Mouse (Mus musculus): ENCODE measurements around the gene Plpp3.

DNA sequence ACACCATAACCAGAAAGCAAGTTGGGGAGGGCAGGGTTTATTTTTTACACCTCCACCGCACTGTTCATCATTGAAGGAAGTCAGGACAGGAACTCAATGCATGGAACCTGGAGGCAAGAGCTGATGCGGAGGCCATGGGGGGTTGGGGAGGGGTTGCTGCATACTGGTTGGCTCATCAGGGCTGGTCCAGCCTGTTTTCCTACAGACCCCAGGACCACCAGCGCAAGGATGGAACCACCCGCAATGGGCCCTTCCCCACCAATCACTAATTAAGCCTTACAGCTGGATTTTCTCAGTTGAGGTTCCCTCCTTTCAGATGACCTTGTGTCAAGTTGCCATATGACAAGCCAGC is 46.5 kb upstream of the Plpp3 start:
- TF ChIP-seq CTCF (IDR thresholded peaks at IDR 0.05; ENCODE audit: borderline replicate concordance, control insufficient read depth, extremely low read depth, insufficient read depth, low read length, poor library complexity) = no peak
- TF ChIP-seq POLR2A (IDR thresholded peaks at IDR 0.05; ENCODE audit: control insufficient read depth, extremely low read depth, insufficient read depth, low read length, poor library complexity) = no peak

Data from thymus, adult 2 months (tissue).